Mouse (Mus musculus) olfactory bulb, adult 2 months (tissue): Measurements from ENCODE around the gene Eif4a2. TPM values are rescaled to one million over a fixed set of nuclear protein-coding genes. Genes with fewer than 3 reads are reported as not detected.

Experiments
- H3K27ac ChIP-seq: fragments of 200-500 bp; 2 replicates; pipeline ENCODE4 v1.5.1; 2012; ENCODE audit warnings: low read depth, low read length; ENCODE audit not compliant: insufficient read depth
- H3K4me1 ChIP-seq: fragments of 200-500 bp; 2 replicates; pipeline ENCODE4 v1.6.1; 2012; ENCODE audit warnings: low read length; ENCODE audit not compliant: control insufficient read depth, insufficient read depth
- H3K4me3 ChIP-seq: fragments of 200-500 bp; 2 replicates; pipeline ENCODE4 v1.5.1; 2012; ENCODE audit warnings: mild to moderate bottlenecking, low read depth, low read length, moderate library complexity; ENCODE audit not compliant: insufficient read depth
- CTCF ChIP-seq: fragments of 200-500 bp; IDR thresholded peaks from 2 replicates; pipeline ENCODE4 v1.5.1; 2012; ENCODE audit warnings: low read depth, mild to moderate bottlenecking, low read length, moderate library complexity; ENCODE audit not compliant: insufficient read depth
- POLR2A ChIP-seq: fragments of 200-500 bp; IDR thresholded peaks from 2 replicates; pipeline ENCODE4 v1.6.1; 2012; ENCODE audit warnings: mild to moderate bottlenecking, low read depth, low read length, moderate library complexity; ENCODE audit not compliant: insufficient read depth
- WGBS: fragments of 180-500 bp; shearing (Covaris S2); methylation state at CpG from one replicate; pipeline ENCODE4 v1.1.7; 2018; 5-methylcytosine and 5-hydroxymethylcytosine counted together
- polyA plus RNA-seq: library from polyadenylated mRNA; stranded (reverse); fragments of >200 nt; gene quantifications from 2 replicates; pipeline ENCODE4 v1.2.4, GENCODE M21; 2012; ENCODE audit warnings: low replicate concordance; ENCODE audit not compliant: missing spikeins, insufficient read depth, insufficient read length

The Eif4a2 gene
- polyA plus RNA-seq, 1 experiment, result 425 TPM

DNA sequence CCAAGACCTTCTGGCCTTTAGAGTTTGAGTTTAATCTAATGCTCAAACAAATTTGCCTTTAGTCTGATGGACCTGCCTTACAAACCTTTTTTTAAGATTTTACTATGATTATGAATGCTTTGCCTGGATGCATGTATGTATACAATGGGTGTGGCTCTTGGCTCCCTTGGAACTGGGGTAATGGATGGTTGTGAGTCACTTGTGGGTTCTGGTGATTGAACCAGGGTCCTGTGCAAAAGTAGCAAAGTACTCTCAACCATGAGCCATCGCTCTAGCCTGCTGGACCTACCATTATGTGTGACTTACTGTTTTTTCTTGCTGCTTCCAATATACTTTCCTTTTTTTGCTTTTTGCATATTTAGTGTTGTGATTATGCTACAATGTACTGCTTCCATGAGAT is 25.1 kb downstream of the Eif4a2 start:
- H3K4me3 ChIP-seq, result no peak overlapping the region
- peaks cover 2% of the 10 kb centered on the region; the same call in 1 of the 2 replicates for H3K4me1 ChIP-seq
- 100% methylated on average over 1 of the region's 1 CpGs for WGBS
- TF ChIP-seq CTCF (no peak), POLR2A (no peak)
- no peak overlapping the region for H3K27ac ChIP-seq

GRCm38 (mm10) chr16:23135421-23136149 is 28.3 kb downstream of the Eif4a2 start:
- Histone ChIP-seq H3K4me3 (no peak overlapping the region), H3K27ac (no peak overlapping the region), H3K4me1 (no peaks in the 10 kb centered on the region)
- TF ChIP-seq POLR2A (no peak), CTCF (no peak)
- WGBS, result 17% methylated on average over 11 of the region's 11 CpGs

DNA sequence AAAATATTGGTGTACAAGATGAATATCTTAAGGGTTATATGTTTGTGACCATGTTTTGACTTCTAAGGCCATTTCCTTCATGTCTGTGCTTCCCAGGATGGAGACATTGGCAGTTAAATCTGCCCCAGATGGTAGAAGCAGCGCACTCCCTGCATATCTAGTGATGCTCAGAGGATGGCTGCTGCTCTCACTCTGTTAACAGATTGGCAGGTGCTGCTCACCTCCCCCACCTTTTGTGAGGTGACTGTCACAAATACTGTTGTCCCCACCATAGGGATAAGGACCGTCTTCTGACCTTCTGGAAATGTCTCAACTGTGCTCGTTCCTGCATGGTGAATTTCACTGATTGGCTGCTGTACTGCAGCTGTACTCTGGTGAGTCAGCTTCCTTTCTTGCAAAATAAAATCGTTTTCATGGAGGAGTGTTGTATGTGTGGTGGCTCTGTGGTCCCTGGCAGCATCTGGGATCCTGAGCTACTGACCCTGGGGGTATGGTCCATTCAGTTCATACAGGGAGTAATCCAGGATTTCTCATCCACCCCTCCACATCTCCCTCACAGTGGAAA is 29.2 kb downstream of the Eif4a2 start:
- Histone ChIP-seq H3K4me1 (no peaks in the 10 kb centered on the region), H3K4me3 (no peak overlapping the region), H3K27ac (no peak overlapping the region)
- WGBS, result 62% methylated on average over 4 of the region's 4 CpGs
- no peak for TF ChIP-seq POLR2A
- TF ChIP-seq CTCF, result no peak

DNA sequence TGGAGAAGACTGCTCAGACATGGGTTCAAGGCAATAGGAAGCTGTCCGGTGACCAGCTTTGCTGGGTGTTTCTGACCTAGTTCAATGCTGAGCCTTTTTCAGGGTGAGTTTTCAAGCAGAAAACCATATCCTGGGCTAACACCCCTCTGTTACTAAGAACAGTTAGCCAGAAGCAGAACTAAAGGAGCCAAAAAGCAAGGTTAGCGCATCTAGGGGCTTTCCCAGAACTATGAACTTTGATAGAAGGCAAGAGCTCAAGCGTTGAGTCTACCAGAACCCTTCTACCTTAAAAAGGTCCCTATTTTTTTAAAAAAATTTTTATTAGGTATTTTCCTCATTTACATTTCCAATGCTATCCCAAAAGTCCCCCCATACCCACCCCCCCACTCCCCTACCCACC is 33.7 kb downstream of the Eif4a2 start:
- Histone ChIP-seq H3K27ac (no peak overlapping the region), H3K4me3 (no peak overlapping the region), H3K4me1 (no peaks in the 10 kb centered on the region)
- TF ChIP-seq POLR2A, result no peak
- TF ChIP-seq CTCF, result no peak
- WGBS, result 98% methylated on average over 3 of the region's 3 CpGs

- Histone ChIP-seq H3K4me1 (no peaks in the 10 kb centered on the region), H3K4me3 (no peak overlapping the region), H3K27ac (no peak overlapping the region)
- WGBS, result 88% methylated on average over 7 of the region's 7 CpGs
- no peak for TF ChIP-seq CTCF
- TF ChIP-seq POLR2A, result no peak
These were observed 37.1 kb downstream of the Eif4a2 start for GRCm38 (mm10) chr16:23144326-23144725.

GRCm38 (mm10) chr16:23145211-23145610 is 38.0 kb downstream of the Eif4a2 start:
- no peak overlapping the region for H3K4me3 ChIP-seq
- H3K27ac ChIP-seq, result no peak overlapping the region
- no peaks in the 10 kb centered on the region for H3K4me1 ChIP-seq
- WGBS, result 49% methylated on average over 5 of the region's 5 CpGs
- TF ChIP-seq POLR2A (no peak), CTCF (no peak)

DNA sequence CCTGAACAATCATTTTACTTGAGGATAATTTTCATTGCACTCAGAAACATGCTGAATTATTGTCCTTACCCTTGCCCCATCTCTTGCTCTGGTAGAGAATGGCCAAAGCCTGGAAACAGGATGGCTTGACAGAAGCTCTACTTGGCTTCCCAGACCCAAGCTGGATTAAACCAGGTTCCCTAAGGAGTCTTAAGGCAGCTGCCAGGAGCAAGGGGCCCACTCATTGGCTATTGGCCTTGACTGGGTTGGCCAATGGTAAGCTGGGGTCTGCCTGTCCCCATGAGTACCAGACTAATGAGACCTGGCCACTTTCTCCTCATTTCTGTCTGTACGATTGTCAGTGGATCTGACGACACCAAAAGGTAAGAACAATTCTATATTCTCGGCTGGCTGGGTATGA is 39.0 kb downstream of the Eif4a2 start, which contains the start of gene Adipoq:
TSS of gene Adipoq (plus strand) at position 257 of the 400 bp plus-strand sequence.
- no peaks in the 10 kb centered on the region for H3K4me1 ChIP-seq
- no peak within 1 kb of the TSS for H3K4me3 ChIP-seq
- no peak within 1 kb of the TSS for H3K27ac ChIP-seq
- 84% methylated on average over 3 of the region's 3 CpGs for WGBS
- TF ChIP-seq CTCF (no peak), POLR2A (no peak)

DNA sequence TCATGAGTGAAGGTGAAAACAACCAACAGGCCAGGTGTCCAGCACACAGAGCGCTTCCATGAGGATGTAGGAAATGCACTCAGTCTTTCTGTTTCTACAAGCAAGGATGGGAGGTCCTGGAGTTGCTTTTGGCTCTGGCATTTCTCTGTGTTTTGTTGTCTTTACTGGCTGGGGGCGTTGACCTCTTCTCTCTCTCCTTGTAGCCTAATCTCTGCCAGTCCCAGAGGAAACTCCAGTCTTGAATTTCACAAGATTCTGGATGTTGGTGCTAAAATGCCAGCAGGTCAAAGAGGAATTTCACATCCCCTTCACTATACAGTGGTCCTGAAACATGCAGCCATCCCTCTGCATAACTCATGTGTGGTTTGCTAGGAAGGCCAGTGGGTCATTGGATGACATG is 41.7 kb downstream of the Eif4a2 start:
- 91% methylated on average over 2 of the region's 2 CpGs for WGBS
- TF ChIP-seq POLR2A (no peak), CTCF (no peak)

DNA sequence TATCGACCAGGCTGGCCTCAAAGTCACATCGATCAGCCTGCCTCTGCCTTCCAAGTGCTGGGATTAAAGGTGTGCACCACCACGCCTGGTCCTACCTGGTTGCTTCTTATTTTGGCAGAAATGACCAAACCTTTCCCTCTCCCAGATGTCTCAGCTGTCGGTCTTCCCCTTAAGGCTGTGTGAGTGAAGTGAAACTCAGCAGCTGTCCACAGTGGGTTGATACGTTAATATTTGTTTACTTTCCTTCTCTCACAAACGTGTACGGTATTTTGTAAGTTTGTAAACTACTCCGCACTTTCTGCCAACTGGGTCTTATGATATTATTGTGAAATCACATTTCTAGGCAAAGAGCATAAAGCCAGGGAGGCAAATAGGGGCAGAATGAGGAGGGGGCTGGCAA is 42.2 kb downstream of the Eif4a2 start:
- TF ChIP-seq CTCF (no peak), POLR2A (no peak)
- H3K27ac ChIP-seq, result no peak overlapping the region
- no peaks in the 10 kb centered on the region for H3K4me1 ChIP-seq
- 90% methylated on average over 8 of the region's 8 CpGs for WGBS
- no peak overlapping the region for H3K4me3 ChIP-seq

More for the DNA sequence above, 41.7 kb downstream of the Eif4a2 start:
- Histone ChIP-seq H3K27ac (no peak overlapping the region), H3K4me1 (no peaks in the 10 kb centered on the region), H3K4me3 (no peak overlapping the region)

- no peak overlapping the region for H3K27ac ChIP-seq
- 6% methylated on average over 2 of the region's 2 CpGs for WGBS
- TF ChIP-seq CTCF, result no peak
- no peak for TF ChIP-seq POLR2A
- no peak overlapping the region for H3K4me3 ChIP-seq
- H3K4me1 ChIP-seq, result no peaks in the 10 kb centered on the region
These were observed 44.2 kb downstream of the Eif4a2 start for GRCm38 (mm10) chr16:23151423-23151822.
